In genomic region chr7:28586663-28587411, GRCm38 (mm10) we compare ENCODE assay signal across 9 mouse cellular contexts. TPM values are rescaled to one million over a fixed set of nuclear protein-coding genes. Genes with fewer than 3 reads are reported as not detected.
A peak's percentile ranks its signal among the peaks of the same experiment; 100 is the strongest.
DNase-seq lines count a peak whose midpoint lies in the region; ATAC-seq and TF ChIP-seq lines count a peak whose summit lies in the region.
"Had no signal": no experiment of that assay in that cellular context is flagged by ENCODE, and none has a peak within 500 bp of the region (broad histone marks: within the 10 kb centered on the region; RNA-seq: fewer than 3 reads in every experiment).

No protein-coding gene starts in this region.

- H3K27me3 ChIP-seq in hindbrain, embryonic 13.5 days, result no peaks in the 10 kb centered on the region

- ATAC-seq in hindbrain, embryonic 13.5 days (ENCODE audit: low FRiP score), result no peak; the same call in 1 of the 2 replicates

- H3K4me3 ChIP-seq in hindbrain, embryonic 13.5 days, result no peak overlapping the region

- no peak overlapping the region for H3K4me2 ChIP-seq in hindbrain, embryonic 13.5 days

- H3K27ac ChIP-seq in hindbrain, embryonic 13.5 days, result peak overlapping the region; percentile 35; the same call in 1 of the 2 replicates

- intact Hi-C loops in left cerebral cortex, postnatal 4 days (cut with DNase I), result no loop called here

- H3K4me1 ChIP-seq in hindbrain, embryonic 13.5 days (replicated peaks), result peaks cover 64% of the 10 kb centered on the region

- no peaks in the 10 kb centered on the region for H3K36me3 ChIP-seq in hindbrain, embryonic 13.5 days

- no peaks in the 10 kb centered on the region for H3K9me3 ChIP-seq in hindbrain, embryonic 13.5 days

- no peak for TF ChIP-seq POLR2A in brain, embryonic 14.5 days (IDR thresholded peaks at IDR 0.05; ENCODE audit: borderline replicate concordance, extremely low read depth, insufficient read depth, insufficient read length, poor library complexity, severe bottlenecking)

- TF ChIP-seq CTCF in brain, embryonic 14.5 days (IDR thresholded peaks at IDR 0.05; ENCODE audit: borderline replicate concordance, extremely low read depth, insufficient read depth, insufficient read length), result no peak

- H3K9ac ChIP-seq in hindbrain, embryonic 13.5 days, result peak overlapping the region; percentile 36; the same call in 1 of the 2 replicates

- 60% methylated on average over 6 of the region's 6 CpGs for WGBS in hindbrain, embryonic 13.5 days

- DNase-seq in left cerebral cortex, postnatal 4 days, result peak; percentile 59
- no peak for DNase-seq in left cerebral cortex, adult 8-10 months (ENCODE audit: low spot score in 2 of 2)
- DNase-seq in brain, embryonic 14.5 days (ENCODE audit: low read depth), result peak; percentile 38
- peak; percentile 72 for DNase-seq in lung, postnatal 36 days
- no peak for DNase-seq in urinary bladder, adult 2 months (ENCODE audit: low spot score)
- no peak for DNase-seq in right cerebral cortex, postnatal 4 days
- no peak for DNase-seq in thymus, postnatal 14 days

RNA-seq across cellular contexts. Expression of gene Samd4b, which starts 11.1 kb away (rescaled TPM):
- 10 to 100 TPM; 67.9 to 70.0 TPM for total RNA-seq in left cerebral cortex, postnatal 4 days (2021)
- total RNA-seq in left cerebral cortex, adult 8-10 months (2022), result 10 to 100 TPM; 58.2 to 70.1 (median 61.7) TPM
- 83.9 and 92.0 TPM in 2 replicates for polyA plus RNA-seq in brain, embryonic 14.5 days (2012; rRNA removed)
- 20.7 and 21.6 TPM in 2 replicates for polyA plus RNA-seq in hindbrain, embryonic 13.5 days (2015; fragmentation: Nextera tagmentation; extraction: Ambion mirVana)
- 49.9 and 54.5 TPM in 2 replicates for polyA plus RNA-seq in urinary bladder, adult 2 months (2012; rRNA removed)

RNA-seq across cellular contexts. Expression of gene Pak4, which starts 11.1 kb away (rescaled TPM):
- 10 to 100 TPM; 11.6 to 11.9 TPM for total RNA-seq in left cerebral cortex, postnatal 4 days (2021)
- 1 to 10 TPM; 8.4 to 9.0 (median 8.5) TPM for total RNA-seq in left cerebral cortex, adult 8-10 months (2022)
- polyA plus RNA-seq in brain, embryonic 14.5 days (2012; rRNA removed), result 18.9 and 21.3 TPM in 2 replicates
- 21.5 and 22.1 TPM in 2 replicates for polyA plus RNA-seq in hindbrain, embryonic 13.5 days (2015; fragmentation: Nextera tagmentation; extraction: Ambion mirVana)
- 24.7 and 31.3 TPM in 2 replicates for polyA plus RNA-seq in urinary bladder, adult 2 months (2012; rRNA removed)

RNA-seq across cellular contexts. Expression of gene Nccrp1, which starts 39.8 kb away (rescaled TPM):
- not detected for total RNA-seq in left cerebral cortex, postnatal 4 days (2021)
- under 1 TPM in 3 of 4 experiments, not detected in 1; 0.23 to 0.49 (median 0.39) TPM for total RNA-seq in left cerebral cortex, adult 8-10 months (2022)
- polyA plus RNA-seq in brain, embryonic 14.5 days (2012; rRNA removed), result 0.08 and 0.11 TPM in 2 replicates
- polyA plus RNA-seq in hindbrain, embryonic 13.5 days (2015; fragmentation: Nextera tagmentation; extraction: Ambion mirVana), result 0.13 TPM in 1 of 2 replicates, not detected in the other
- 0.67 and 1.1 TPM in 2 replicates for polyA plus RNA-seq in urinary bladder, adult 2 months (2012; rRNA removed)

RNA-seq across cellular contexts. Expression of gene Acp7, which starts 44.3 kb away (rescaled TPM):
- total RNA-seq in left cerebral cortex, postnatal 4 days (2021), result under 1 TPM; 0.18 to 0.89 TPM
- 1 to 10 TPM; 1.5 to 2.8 (median 2.1) TPM for total RNA-seq in left cerebral cortex, adult 8-10 months (2022)
- polyA plus RNA-seq in brain, embryonic 14.5 days (2012; rRNA removed), result 0.11 and 0.30 TPM in 2 replicates
- polyA plus RNA-seq in hindbrain, embryonic 13.5 days (2015; fragmentation: Nextera tagmentation; extraction: Ambion mirVana), result not detected in 2 replicates
- not detected in 2 replicates for polyA plus RNA-seq in urinary bladder, adult 2 months (2012; rRNA removed)
- polyA plus RNA-seq: gonadal fat pad, adult 2 months had no signal

RNA-seq across cellular contexts. Expression of gene Sycn, which starts 46.2 kb away (rescaled TPM):
- total RNA-seq in left cerebral cortex, postnatal 4 days (2021), result not detected
- total RNA-seq in left cerebral cortex, adult 8-10 months (2022), result not detected
- not detected in 2 replicates for polyA plus RNA-seq in brain, embryonic 14.5 days (2012; rRNA removed)
- polyA plus RNA-seq in hindbrain, embryonic 13.5 days (2015; fragmentation: Nextera tagmentation; extraction: Ambion mirVana), result not detected in 2 replicates
- polyA plus RNA-seq in urinary bladder, adult 2 months (2012; rRNA removed), result 0.27 TPM in 1 of 2 replicates, not detected in the other

Comparison
In these comparisons a context has a peak if more than half of its experiments do, and no peak if none do; other contexts are left out.
1. DNase-seq: peak in left cerebral cortex, postnatal 4 days (single experiment), brain, embryonic 14.5 days (single experiment) and lung, postnatal 36 days (single experiment); none in left cerebral cortex, adult 8-10 months (0 of 2), urinary bladder, adult 2 months (single experiment), right cerebral cortex, postnatal 4 days (single experiment) and thymus, postnatal 14 days (single experiment).